Comparison of ENCODE assay signal across 14 mouse cellular contexts in the genomic region with DNA sequence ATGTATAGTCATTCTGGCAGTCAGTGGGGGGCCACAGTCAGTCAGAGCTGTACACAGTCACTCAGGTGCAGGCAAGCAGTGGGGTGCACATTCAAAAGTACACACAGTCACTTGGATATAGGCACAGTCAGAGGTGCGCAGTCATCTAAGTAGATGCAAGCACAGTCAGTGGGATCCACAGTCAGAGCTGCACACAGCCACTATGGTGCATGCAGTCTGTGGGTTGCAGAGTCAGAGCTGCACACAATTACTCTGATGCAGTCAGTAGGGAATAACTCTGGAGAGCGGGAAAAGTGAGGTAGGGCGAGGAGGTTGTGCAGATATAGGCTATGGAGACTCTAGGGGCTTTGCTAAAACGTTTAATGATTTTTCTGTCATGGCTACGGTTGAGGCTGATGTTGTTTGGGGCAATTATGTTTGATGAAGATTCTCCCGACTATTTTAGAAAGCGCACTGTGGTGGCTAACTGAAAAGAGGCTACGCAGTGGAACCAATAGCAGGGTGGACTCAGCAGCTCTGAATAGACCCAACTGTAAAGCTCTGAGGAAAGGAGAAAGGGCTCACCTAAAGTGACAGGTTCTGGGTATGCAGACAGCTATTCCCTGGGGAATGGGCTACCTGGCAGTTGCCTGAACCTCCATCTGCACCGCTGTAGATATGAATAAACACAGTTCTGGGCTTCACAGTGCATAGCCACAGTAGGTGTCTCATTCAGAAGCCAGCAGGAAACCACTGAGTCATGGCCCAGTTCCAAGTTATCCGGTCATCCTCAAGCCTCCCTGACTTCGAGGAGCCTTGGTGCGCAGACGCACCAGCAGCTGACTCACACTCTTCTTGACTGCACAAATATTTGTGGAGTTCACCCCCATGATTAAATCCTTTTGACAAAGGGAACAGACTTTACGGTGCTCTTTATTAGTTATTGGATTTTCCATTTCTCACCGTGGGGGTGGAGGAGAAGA.
DNase-seq lines count a peak whose midpoint lies in the region; ATAC-seq and TF ChIP-seq lines count a peak whose summit lies in the region.
"Had no signal": no experiment of that assay in that cellular context is flagged by ENCODE, and none has a peak within 500 bp of the region (broad histone marks: within the 10 kb centered on the region; RNA-seq: fewer than 3 reads in every experiment).

No protein-coding gene starts in this region.

- H3K4me1 ChIP-seq in forebrain, postnatal 0 days (ENCODE audit: insufficient read depth): no peaks in the 10 kb centered on the region; the same call in 1 of the 2 replicates
- 0 out of 2 replicates have a peak, but pooled peaks cover 5% of the 10 kb centered on the region for H3K4me1 ChIP-seq in midbrain, embryonic 15.5 days
- H3K4me1 ChIP-seq in heart, embryonic 12.5 days (replicated peaks): no peaks in the 10 kb centered on the region
- H3K4me1 ChIP-seq: liver, embryonic 15.5 days had no signal

- WGBS in forebrain, postnatal 0 days: 75% methylated on average over 15 of the region's 15 CpGs
- 71% methylated on average over 15 of the region's 15 CpGs for WGBS in midbrain, embryonic 15.5 days
- WGBS in heart, embryonic 12.5 days: 71% methylated on average over 15 of the region's 15 CpGs

- no peak for TF ChIP-seq CTCF in forebrain, postnatal 0 days (IDR thresholded peaks at IDR 0.05; ENCODE audit: low read depth)

- H3K4me3 ChIP-seq in forebrain, postnatal 0 days (ENCODE audit: low read depth, low read length): no peak overlapping the region
- no peak overlapping the region for H3K4me3 ChIP-seq in midbrain, embryonic 15.5 days
- H3K4me3 ChIP-seq in heart, embryonic 12.5 days: no peak overlapping the region
- H3K4me3 ChIP-seq: limb, embryonic 12.5 days; liver, embryonic 15.5 days had no signal

- peak; percentile 63 for ATAC-seq in frontal cortex, adult (ENCODE audit: low TSS enrichment)
- peak; percentile 45 for ATAC-seq in forebrain, postnatal 0 days
- ATAC-seq in midbrain, embryonic 15.5 days (replicated peaks): peak; percentile 75
- no peak for ATAC-seq in heart, embryonic 12.5 days (ENCODE audit: insufficient number of reproducible peaks, low FRiP score)
- ATAC-seq: intestine, postnatal 0 days had no signal

- H3K9ac ChIP-seq in forebrain, postnatal 0 days: no peak overlapping the region
- H3K9ac ChIP-seq in midbrain, embryonic 15.5 days: no peak overlapping the region
- no peak overlapping the region for H3K9ac ChIP-seq in heart, embryonic 12.5 days
- H3K9ac ChIP-seq: limb, embryonic 12.5 days; liver, embryonic 15.5 days had no signal

- no peaks in the 10 kb centered on the region for H3K9me3 ChIP-seq in forebrain, postnatal 0 days (ENCODE audit: low read length)
- no peaks in the 10 kb centered on the region for H3K9me3 ChIP-seq in midbrain, embryonic 15.5 days
- H3K9me3 ChIP-seq in heart, embryonic 12.5 days (replicated peaks): no peaks in the 10 kb centered on the region
- H3K9me3 ChIP-seq: limb, embryonic 12.5 days; liver, embryonic 15.5 days had no signal

- no peak for DNase-seq in frontal cortex, postnatal 36 days (ENCODE audit: low spot score in 2 of 2)
- DNase-seq in brain, adult 2 months (ENCODE audit: low read depth, low spot score): peak; percentile 31
- DNase-seq in forebrain, postnatal 0 days: no peak
- DNase-seq in adrenal gland, adult (ENCODE audit: inconsistent age in 2 of 2, low spot score in 1 of 2): no peak
- DNase-seq: embryo, embryonic 11 days; heart, postnatal 10 days; kidney, postnatal 25 days; lung, postnatal 36 days had no signal

- no peak overlapping the region for H3K4me2 ChIP-seq in forebrain, postnatal 0 days (ENCODE audit: low read depth)
- no peak overlapping the region for H3K4me2 ChIP-seq in midbrain, embryonic 15.5 days
- no peak overlapping the region for H3K4me2 ChIP-seq in heart, embryonic 12.5 days
- H3K4me2 ChIP-seq: limb, embryonic 12.5 days; liver, embryonic 15.5 days had no signal

- H3K27ac ChIP-seq in forebrain, postnatal 0 days (ENCODE audit: low read depth, low read length): no peak overlapping the region
- H3K27ac ChIP-seq in midbrain, embryonic 15.5 days: no peak overlapping the region
- H3K27ac ChIP-seq in heart, embryonic 12.5 days (ENCODE audit: poor library complexity, severe bottlenecking): no peak overlapping the region
- H3K27ac ChIP-seq: limb, embryonic 12.5 days; liver, embryonic 15.5 days had no signal

- no peaks in the 10 kb centered on the region for H3K36me3 ChIP-seq in forebrain, postnatal 0 days (ENCODE audit: insufficient read depth)
- H3K36me3 ChIP-seq in midbrain, embryonic 15.5 days (replicated peaks): no peaks in the 10 kb centered on the region
- H3K36me3 ChIP-seq in heart, embryonic 12.5 days: no peaks in the 10 kb centered on the region
- H3K36me3 ChIP-seq: limb, embryonic 12.5 days; liver, embryonic 15.5 days had no signal

- H3K27me3 ChIP-seq in forebrain, postnatal 0 days (ENCODE audit: insufficient read depth, low read length): no peaks in the 10 kb centered on the region
- H3K27me3 ChIP-seq in midbrain, embryonic 15.5 days (replicated peaks): no peaks in the 10 kb centered on the region
- H3K27me3 ChIP-seq in heart, embryonic 12.5 days (replicated peaks): no peaks in the 10 kb centered on the region
- H3K27me3 ChIP-seq: limb, embryonic 12.5 days; liver, embryonic 15.5 days had no signal
